Mouse (Mus musculus) C2C12 (cell line): ENCODE results near the gene Spa17. TPM values are rescaled to one million over a fixed set of nuclear protein-coding genes. Genes with fewer than 3 reads are reported as not detected.

Source experiments
- H3K27me3 ChIP-seq: one replicate; pipeline ENCODE4 v1.6.1; 2011; ENCODE audit not compliant: control insufficient read depth, insufficient read depth, insufficient read length
- H3K36me3 ChIP-seq: one replicate; pipeline ENCODE4 v1.6.1; 2011; ENCODE audit not compliant: control insufficient read depth, insufficient read depth
- H3K4me3 ChIP-seq: one replicate; pipeline ENCODE4 v1.5.1; 2011; ENCODE audit warnings: mild to moderate bottlenecking, control low read depth; ENCODE audit not compliant: poor library complexity, insufficient read depth, severe bottlenecking
- H3K79me2 ChIP-seq: one replicate; pipeline ENCODE4 v1.6.1; 2011; ENCODE audit not compliant: control insufficient read depth, insufficient read depth
- H3K79me3 ChIP-seq: one replicate; pipeline ENCODE4 v1.6.1; 2011; ENCODE audit warnings: low read depth, control low read depth
- H3ac ChIP-seq: one replicate; pipeline ENCODE3; 2011; ENCODE audit warnings: low read depth; ENCODE audit not compliant: control insufficient read depth, insufficient read length
- CEBPB ChIP-seq: IDR thresholded peaks from one replicate; pipeline ENCODE4 v1.6.1; 2011; ENCODE audit warnings: low read depth, mild to moderate bottlenecking, control low read depth, moderate library complexity
- CTCF ChIP-seq: IDR thresholded peaks from one replicate; pipeline ENCODE4 v1.5.1; 2011; ENCODE audit not compliant: control insufficient read depth, insufficient read depth, insufficient read length
- FOSL1 ChIP-seq: IDR thresholded peaks from one replicate; pipeline ENCODE4 v1.8.0; 2011; ENCODE audit warnings: mild to moderate bottlenecking, low read length; ENCODE audit not compliant: poor library complexity, insufficient read depth, severe bottlenecking
- MAX ChIP-seq: IDR thresholded peaks from one replicate; pipeline ENCODE4 v1.6.1; 2011; ENCODE audit warnings: mild to moderate bottlenecking, control low read depth
- MYOD1 ChIP-seq: IDR thresholded peaks from one replicate; pipeline ENCODE4 v1.6.1; 2011; ENCODE audit warnings: low read depth; ENCODE audit not compliant: control insufficient read depth, insufficient read length
- MYOG ChIP-seq: IDR thresholded peaks from one replicate; pipeline ENCODE4 v1.6.1; 2011; ENCODE audit not compliant: control insufficient read depth, insufficient read length; ENCODE audit errors: extremely low read depth
- USF1 ChIP-seq: IDR thresholded peaks from one replicate; pipeline ENCODE4 v1.6.1; 2011; ENCODE audit warnings: low read depth, mild to moderate bottlenecking, control low read depth, moderate library complexity
- long read RNA-seq, 2 experiments: library from polyadenylated mRNA; unstranded; transcript quantifications; one replicate each; pipeline ENCODE4 v2.0.0; 2019 to 2020
- polyA plus RNA-seq: library from polyadenylated mRNA; unstranded; fragments of >200 nt; fragmentation: generic; extraction: Trizol; gene quantifications from one replicate; pipeline ENCODE4 v1.2.1, GENCODE M21; 2012; ENCODE audit warnings: missing spikeins

Gene Spa17
- polyA plus RNA-seq = 1.2 TPM
- long read RNA-seq, experiment 1, partial matches to known transcripts = 0 of 3 reads
- long read RNA-seq, experiment 1, other reads (novel, unspliced or antisense) = 1 of 3 reads
- long read RNA-seq, experiment 2 = 0 reads

- Histone ChIP-seq H3K79me3 (no peaks in the 10 kb centered on the region), H3ac (peak within 1 kb of the TSS; percentile 59), H3K79me2 (no peaks in the 10 kb centered on the region), H3K27me3 (no peaks in the 10 kb centered on the region), H3K4me3 (peak within 1 kb of the TSS; percentile 37), H3K36me3 (no peaks in the 10 kb centered on the region)
- TF ChIP-seq CTCF (no peak), MYOD1 (no peak)
Observed at GRCm38 (mm10) chr9:37613182-37613910, at the start of gene Spa17. Spa17 (minus strand) TSS chr9:37613722.

- Histone ChIP-seq H3K79me3 (no peaks in the 10 kb centered on the region), H3ac (no peak overlapping the region), H3K4me3 (no peak overlapping the region), H3K79me2 (no peaks in the 10 kb centered on the region), H3K27me3 (no peaks in the 10 kb centered on the region), H3K36me3 (no peaks in the 10 kb centered on the region)
- TF ChIP-seq MYOG = no peak
Observed at GRCm38 (mm10) chr9:37663210-37663609, 49.7 kb upstream of the Spa17 start.

GRCm38 (mm10) chr9:37659413-37659812 lies 45.9 kb upstream of the Spa17 start:
- Histone ChIP-seq H3K4me3 (no peak overlapping the region), H3K79me2 (peaks cover 26% of the 10 kb centered on the region), H3K27me3 (no peaks in the 10 kb centered on the region), H3K36me3 (peaks cover 6% of the 10 kb centered on the region), H3ac (no peak overlapping the region), H3K79me3 (peaks cover 11% of the 10 kb centered on the region)
- TF ChIP-seq CEBPB (no peak), MYOG (no peak), USF1 (no peak), MYOD1 (no peak), FOSL1 (no peak), MAX (no peak), CTCF (no peak)

DNA sequence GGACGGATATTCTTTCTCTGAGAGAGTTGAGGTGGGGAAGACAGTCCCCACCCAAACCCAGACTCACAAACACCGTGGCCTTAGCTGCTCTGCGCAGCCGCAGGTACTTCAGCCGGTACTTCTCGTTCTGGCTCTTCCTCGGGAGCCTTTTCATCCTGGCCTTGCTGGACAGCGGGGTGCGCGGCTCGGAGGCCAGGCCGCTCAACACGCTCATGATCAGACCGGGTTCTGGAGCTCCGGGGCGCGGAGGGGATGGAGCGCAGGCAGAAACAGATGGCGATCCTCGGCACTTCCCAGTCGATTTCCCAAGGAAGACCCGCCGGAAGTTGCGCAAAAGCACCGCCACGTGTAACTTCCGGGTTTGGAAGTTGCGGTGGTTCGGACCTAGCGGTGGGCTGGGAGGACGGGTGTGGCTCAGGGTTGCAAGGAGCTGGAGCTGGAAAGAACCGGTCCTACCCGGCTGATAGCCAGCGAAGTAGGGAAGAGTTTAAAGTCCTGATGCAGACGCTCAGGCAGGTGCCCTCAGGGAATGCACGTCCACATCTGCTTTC lies 43.5 kb upstream of the Spa17 start, which contains the start of gene Tbrg1:
Tbrg1 (minus strand) TSS at position 382 of the 551 bp plus-strand sequence.
- no peak for TF ChIP-seq FOSL1
- TF ChIP-seq CTCF = no peak
- peak; percentile 79 for TF ChIP-seq MAX
- TF ChIP-seq MYOD1 = no peak
- peak; percentile 26 for TF ChIP-seq USF1
- peak; percentile 94 for TF ChIP-seq CEBPB
- peaks cover 30% of the 10 kb centered on the region for H3K36me3 ChIP-seq
- H3K79me2 ChIP-seq = peaks cover 26% of the 10 kb centered on the region
- peaks cover 11% of the 10 kb centered on the region for H3K79me3 ChIP-seq
- peak within 1 kb of the TSS; percentile 66 for H3K4me3 ChIP-seq
- no peaks in the 10 kb centered on the region for H3K27me3 ChIP-seq
- peak within 1 kb of the TSS; percentile 93 for H3ac ChIP-seq

DNA sequence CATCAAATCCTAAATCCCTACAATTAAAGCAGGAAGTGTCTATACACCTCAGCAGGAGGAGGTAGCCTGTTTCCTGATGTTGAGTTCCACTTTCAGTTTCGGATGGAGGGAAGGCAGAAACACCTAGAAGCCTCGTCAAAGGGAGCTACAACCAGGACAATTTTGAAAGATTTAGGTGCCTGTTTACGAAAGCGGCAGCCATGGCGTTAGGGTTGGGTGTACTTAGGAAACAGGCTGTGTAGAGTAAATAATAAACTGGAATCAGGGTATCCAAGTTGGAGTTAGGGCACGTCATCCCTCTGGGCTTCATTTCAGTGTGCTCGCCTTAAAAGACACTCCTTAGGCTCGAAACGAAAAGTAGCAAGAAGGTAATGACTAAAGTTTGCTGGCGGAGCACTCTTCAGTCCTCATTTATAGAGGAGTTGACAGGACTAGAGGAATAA lies 42.9 kb upstream of the Spa17 start:
- no peaks in the 10 kb centered on the region for H3K27me3 ChIP-seq
- H3K79me3 ChIP-seq = peaks cover 11% of the 10 kb centered on the region
- peaks cover 32% of the 10 kb centered on the region for H3K36me3 ChIP-seq
- H3K4me3 ChIP-seq = peak overlapping the region; percentile 66
- peaks cover 26% of the 10 kb centered on the region for H3K79me2 ChIP-seq
- TF ChIP-seq MYOD1 = no peak
- no peak for TF ChIP-seq FOSL1
- no peak for TF ChIP-seq CEBPB
- TF ChIP-seq USF1 = no peak
- TF ChIP-seq CTCF = no peak
- TF ChIP-seq MYOG = no peak
- no peak for TF ChIP-seq MAX
- H3ac ChIP-seq = peak overlapping the region; percentile 93

DNA sequence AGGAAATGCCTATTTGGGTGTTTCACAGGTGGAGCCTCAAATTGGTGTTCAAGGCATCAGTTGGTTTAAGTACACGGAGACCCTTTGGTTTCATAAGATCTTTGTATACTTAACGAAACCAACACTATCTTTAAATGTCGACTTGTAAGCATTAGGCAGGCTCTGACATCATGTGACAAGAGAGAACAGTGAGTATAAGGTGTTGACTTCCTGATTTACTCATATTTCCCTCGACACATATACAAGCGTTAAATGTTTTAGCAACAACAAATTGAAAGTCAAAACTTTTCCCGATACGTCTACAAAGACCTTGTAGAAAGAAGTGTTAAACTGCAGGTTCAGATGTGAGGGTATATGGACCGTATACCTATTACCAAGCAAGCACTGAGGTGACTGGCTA lies 42.4 kb upstream of the Spa17 start:
- TF ChIP-seq USF1 (peak; percentile 15), MYOG (no peak)
- no peaks in the 10 kb centered on the region for H3K27me3 ChIP-seq
- H3ac ChIP-seq = no peak overlapping the region
- peaks cover 11% of the 10 kb centered on the region for H3K79me3 ChIP-seq
- H3K4me3 ChIP-seq = peak overlapping the region; percentile 66
- H3K79me2 ChIP-seq = peaks cover 26% of the 10 kb centered on the region
- peaks cover 37% of the 10 kb centered on the region for H3K36me3 ChIP-seq
